Mouse (Mus musculus): Measurements from ENCODE around the gene Rnf123.

DNA sequence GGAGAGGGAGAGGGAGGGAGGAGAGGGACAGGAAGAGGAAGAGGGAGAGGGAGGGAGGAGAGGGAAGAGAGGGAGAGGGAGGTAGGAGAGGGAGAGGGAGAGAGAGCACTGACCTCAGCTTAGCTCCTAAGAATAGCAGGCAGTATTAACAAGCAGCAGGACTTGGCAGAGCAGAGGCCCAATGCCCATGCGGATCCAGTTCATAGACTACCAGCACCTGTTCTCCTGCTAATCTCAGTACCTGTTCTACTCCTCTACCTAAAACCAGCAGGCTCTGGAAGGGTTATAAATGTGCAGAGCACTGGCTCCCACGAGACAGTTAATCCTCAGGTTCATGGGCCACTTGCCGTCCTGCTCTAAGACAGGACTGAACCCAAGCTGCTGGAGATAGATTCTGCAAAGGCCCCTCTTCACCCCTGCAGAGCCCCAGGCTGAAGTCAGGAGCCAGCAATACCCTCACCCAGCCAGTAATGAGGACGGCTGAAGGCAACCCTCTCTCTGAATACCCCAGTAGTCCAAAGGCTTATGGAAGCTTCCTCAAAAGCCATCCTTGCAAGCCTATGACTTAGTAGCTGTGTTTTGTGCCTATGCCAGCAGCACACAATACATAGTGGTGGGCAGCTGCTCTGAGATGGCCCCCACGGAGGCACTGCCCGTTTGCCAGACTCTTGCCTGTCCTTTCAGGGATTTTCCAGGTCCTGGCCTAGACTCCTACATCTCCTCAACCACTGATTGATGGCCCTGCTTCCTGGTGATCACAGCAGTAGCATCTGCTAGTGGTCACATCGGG, 9.8 kb downstream of the Rnf123 start:
- TF ChIP-seq POLR2A (IDR thresholded peaks at IDR 0.05; ENCODE audit: insufficient read length, low read depth): no peak
- no peak for TF ChIP-seq USF1 (IDR thresholded peaks at IDR 0.05; ENCODE audit: low read depth)
- no peak for TF ChIP-seq MYOG (IDR thresholded peaks at IDR 0.05; ENCODE audit: control insufficient read depth in 1 of 3, insufficient read depth in 1 of 3, insufficient read length in 2 of 3, low read depth in 2 of 3)
- no peak for TF ChIP-seq TCF12 (IDR thresholded peaks at IDR 0.05; ENCODE audit: insufficient read depth, poor library complexity, severe bottlenecking)
- no peak for TF ChIP-seq MYOD1 (IDR thresholded peaks at IDR 0.05; ENCODE audit: control insufficient read depth in 1 of 3, insufficient read length in 2 of 3, low read depth in 2 of 3)

Measured in myocyte (in vitro differentiated cells).